16 mouse cellular contexts compared by ENCODE assay signal in the genomic region with DNA sequence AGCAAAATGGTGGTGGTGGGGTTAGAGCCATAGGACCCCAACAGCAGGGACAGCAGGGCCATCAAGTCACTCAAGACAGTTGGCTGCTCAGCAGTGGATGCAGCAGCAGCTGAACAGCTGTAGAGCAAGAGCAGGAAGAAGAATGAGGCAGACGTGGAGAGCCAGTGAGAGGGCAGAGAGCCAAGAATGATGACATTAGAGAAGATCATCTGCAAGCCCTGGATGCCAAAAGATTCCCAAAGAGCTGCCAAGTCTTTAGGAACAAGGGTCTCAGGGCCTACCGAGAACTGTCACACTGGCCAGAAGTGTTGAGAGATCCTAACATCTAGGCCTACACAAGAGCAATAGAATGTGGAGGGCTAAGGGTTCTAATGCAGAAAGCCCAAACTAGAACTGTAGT.
A peak's percentile ranks its signal among the peaks of the same experiment; 100 is the strongest.
DNase-seq lines count a peak whose midpoint lies in the region; ATAC-seq and TF ChIP-seq lines count a peak whose summit lies in the region.
"Had no signal": no experiment of that assay in that cellular context is flagged by ENCODE, and none has a peak within 500 bp of the region (broad histone marks: within the 10 kb centered on the region; RNA-seq: fewer than 3 reads in every experiment).

No protein-coding gene starts in this region.

- DNase-seq in cerebellum, postnatal 10 days, result peak; percentile 7 to 25
- DNase-seq in cerebellum, postnatal 36 days, result no peak
- peak; percentile 2 for DNase-seq in left cerebral cortex, postnatal 4 days
- no peak for DNase-seq in left cerebral cortex, adult 2 months (ENCODE audit: extremely low spot score in 1 of 2, low spot score in 2 of 2)
- peak; percentile 5 for DNase-seq in gastrocnemius, postnatal 10 days
- DNase-seq in heart, postnatal 36 days, result peak; percentile 6 to 26
- no peak for DNase-seq in layer of hippocampus, adult 18-20 months (ENCODE audit: low spot score in 2 of 2)
- DNase-seq: cerebellum, adult 11 months; right cerebral cortex, postnatal 14 days had no signal

- no peaks in the 10 kb centered on the region for H3K4me1 ChIP-seq in neural tube, embryonic 15.5 days
- H3K4me1 ChIP-seq: embryonic facial prominence, embryonic 15.5 days; forebrain, embryonic 13.5 days; kidney, embryonic 15.5 days; liver, embryonic 15.5 days had no signal

- intact Hi-C loops in left cerebral cortex, postnatal 4 days (cut with DNase I), result no loop called here
- intact Hi-C loops in left cerebral cortex, adult 2 months (cut with DNase I), result no loop called here
- intact Hi-C loops in heart, postnatal 36 days (cut with DNase I), result no loop called here

- H3K9me3 ChIP-seq in neural tube, embryonic 15.5 days (replicated peaks), result no peaks in the 10 kb centered on the region
- H3K9me3 ChIP-seq: embryonic facial prominence, embryonic 15.5 days; forebrain, embryonic 13.5 days; kidney, embryonic 15.5 days; liver, embryonic 15.5 days had no signal

- 83% methylated on average over 2 of the region's 2 CpGs for WGBS in neural tube, embryonic 15.5 days

- H3K9ac ChIP-seq in neural tube, embryonic 15.5 days (replicated peaks), result no peak overlapping the region
- H3K9ac ChIP-seq: embryonic facial prominence, embryonic 15.5 days; forebrain, embryonic 13.5 days; kidney, embryonic 15.5 days; liver, embryonic 15.5 days had no signal

- no peaks in the 10 kb centered on the region for H3K27me3 ChIP-seq in neural tube, embryonic 15.5 days (replicated peaks)
- H3K27me3 ChIP-seq: embryonic facial prominence, embryonic 15.5 days; forebrain, embryonic 13.5 days; kidney, embryonic 15.5 days; liver, embryonic 15.5 days had no signal

- no peak overlapping the region for H3K4me3 ChIP-seq in left cerebral cortex, adult 2 months
- H3K4me3 ChIP-seq in neural tube, embryonic 15.5 days (replicated peaks), result no peak overlapping the region
- H3K4me3 ChIP-seq: embryonic facial prominence, embryonic 15.5 days; forebrain, embryonic 13.5 days; kidney, embryonic 15.5 days; liver, embryonic 15.5 days had no signal

- H3K27ac ChIP-seq in left cerebral cortex, adult 2 months, result no peak overlapping the region
- H3K27ac ChIP-seq in neural tube, embryonic 15.5 days (replicated peaks), result no peak overlapping the region
- H3K27ac ChIP-seq: embryonic facial prominence, embryonic 15.5 days; forebrain, embryonic 13.5 days; kidney, embryonic 15.5 days; liver, embryonic 15.5 days had no signal

- no peaks in the 10 kb centered on the region for H3K36me3 ChIP-seq in neural tube, embryonic 15.5 days
- H3K36me3 ChIP-seq: embryonic facial prominence, embryonic 15.5 days; kidney, embryonic 15.5 days; liver, embryonic 15.5 days had no signal

- no peak overlapping the region for H3K4me2 ChIP-seq in neural tube, embryonic 15.5 days
- H3K4me2 ChIP-seq: embryonic facial prominence, embryonic 15.5 days; forebrain, embryonic 13.5 days; kidney, embryonic 15.5 days; liver, embryonic 15.5 days; midbrain, embryonic 11.5 days had no signal

- ATAC-seq in neural tube, embryonic 15.5 days (ENCODE audit: low FRiP score), result no peak
- ATAC-seq: activated CD4-positive, CD25-positive, alpha-beta regulatory T cell, adult 4 months; forebrain, embryonic 13.5 days had no signal

- TF ChIP-seq CTCF in left cerebral cortex, adult 2 months (IDR thresholded peaks at IDR 0.05), result no peak

Comparison
In these comparisons a context has a peak if more than half of its experiments do, and no peak if none do; other contexts are left out.
1. DNase-seq: peak in cerebellum, postnatal 10 days (2 of 2), left cerebral cortex, postnatal 4 days (single experiment), gastrocnemius, postnatal 10 days (single experiment) and heart, postnatal 36 days (2 of 2); none in cerebellum, postnatal 36 days (0 of 2), left cerebral cortex, adult 2 months (0 of 2) and layer of hippocampus, adult 18-20 months (0 of 2).